Mouse (Mus musculus): ENCODE data around the gene Faap100. TPM values are rescaled to one million over a fixed set of nuclear protein-coding genes. Genes with fewer than 3 reads are reported as not detected.
A peak's percentile ranks its signal among the peaks of the same experiment; 100 is the strongest.
"Not testable (repeated sequence)": the region's sequence is repeated elsewhere in the genome, so short reads cannot be mapped to it uniquely, and the experiment has no call there.

Faap100 gene
- 10 to 100 TPM; 59.2 to 64.4 TPM for total RNA-seq (2021)

GRCm38 (mm10) chr11:120378611-120379540 is at the start of gene Faap100:
Gene Faap100 (minus strand): TSS chr11:120378764.
- intact Hi-C loops (cut with DNase I) = loop anchor here (10.0 kb wide), 1 partner anchor 264 kb away; no protein-coding TSS in a partner anchor

GRCm38 (mm10) chr11:120426727-120427126 is 48.2 kb upstream of the Faap100 start:
- intact Hi-C loops (cut with DNase I) = no loop called here
- no peak for DNase-seq (ENCODE audit: extremely low spot score in 1 of 2, low spot score in 2 of 2)

More at GRCm38 (mm10) chr11:120378611-120379540, at the start of gene Faap100:
- peak; percentile 85 to 94 for DNase-seq (ENCODE audit: extremely low spot score in 1 of 2, low spot score in 2 of 2)

GRCm38 (mm10) chr11:120423569-120424295 is 45.2 kb upstream of the Faap100 start:
- intact Hi-C loops (cut with DNase I) = no loop called here
- DNase-seq (ENCODE audit: extremely low spot score in 1 of 2, low spot score in 2 of 2) = peak; percentile 20 to 52

- DNase-seq (ENCODE audit: extremely low spot score in 1 of 2, low spot score in 2 of 2) = no peak
- intact Hi-C loops (cut with DNase I) = no loop called here
These were observed 44.3 kb upstream of the Faap100 start for GRCm38 (mm10) chr11:120422651-120423568.

GRCm38 (mm10) chr11:120418592-120418991 is 40.0 kb upstream of the Faap100 start:
- intact Hi-C loops (cut with DNase I) = no loop called here
- no peak for DNase-seq (ENCODE audit: extremely low spot score in 1 of 2, low spot score in 2 of 2)

- no peak for DNase-seq (ENCODE audit: extremely low spot score in 1 of 2, low spot score in 2 of 2)
- intact Hi-C loops (cut with DNase I) = no loop called here
These were observed 39.3 kb upstream of the Faap100 start for GRCm38 (mm10) chr11:120417852-120418251.

GRCm38 (mm10) chr11:120413621-120414020 is 35.1 kb upstream of the Faap100 start:
- DNase-seq (ENCODE audit: extremely low spot score in 1 of 2, low spot score in 2 of 2); intact Hi-C loops (cut with DNase I): not testable (repeated sequence)

- no peak for DNase-seq (ENCODE audit: extremely low spot score in 1 of 2, low spot score in 2 of 2)
These were observed 27.9 kb upstream of the Faap100 start for GRCm38 (mm10) chr11:120406445-120406844.

GRCm38 (mm10) chr11:120405867-120406266 is 27.3 kb upstream of the Faap100 start:
- no peak for DNase-seq (ENCODE audit: extremely low spot score in 1 of 2, low spot score in 2 of 2)
- intact Hi-C loops (cut with DNase I) = no loop called here

More at GRCm38 (mm10) chr11:120406445-120406844, 27.9 kb upstream of the Faap100 start:
- intact Hi-C loops (cut with DNase I) = no loop called here

- no peak for DNase-seq (ENCODE audit: extremely low spot score in 1 of 2, low spot score in 2 of 2)
- intact Hi-C loops (cut with DNase I) = no loop called here
These were observed 26.2 kb upstream of the Faap100 start for GRCm38 (mm10) chr11:120404814-120405213.

GRCm38 (mm10) chr11:120399319-120399718 is 20.8 kb upstream of the Faap100 start:
- intact Hi-C loops (cut with DNase I) = no loop called here
- DNase-seq (ENCODE audit: extremely low spot score in 1 of 2, low spot score in 2 of 2) = no peak

- no peak for DNase-seq (ENCODE audit: extremely low spot score in 1 of 2, low spot score in 2 of 2)
- intact Hi-C loops (cut with DNase I) = no loop called here
These were observed 19.0 kb upstream of the Faap100 start for GRCm38 (mm10) chr11:120397602-120398001.

GRCm38 (mm10) chr11:120395661-120396060 is 17.1 kb upstream of the Faap100 start:
- DNase-seq (ENCODE audit: extremely low spot score in 1 of 2, low spot score in 2 of 2) = no peak
- intact Hi-C loops (cut with DNase I) = no loop called here

- intact Hi-C loops (cut with DNase I) = no loop called here
- DNase-seq (ENCODE audit: extremely low spot score in 1 of 2, low spot score in 2 of 2) = no peak
These were observed 10.0 kb upstream of the Faap100 start for GRCm38 (mm10) chr11:120388580-120388979.

- intact Hi-C loops (cut with DNase I) = no loop called here
- no peak for DNase-seq (ENCODE audit: extremely low spot score in 1 of 2, low spot score in 2 of 2)
These were observed 8.6 kb upstream of the Faap100 start for GRCm38 (mm10) chr11:120387157-120387556.

- DNase-seq (ENCODE audit: extremely low spot score in 1 of 2, low spot score in 2 of 2) = no peak
- intact Hi-C loops (cut with DNase I) = no loop called here
These were observed 8.1 kb upstream of the Faap100 start for GRCm38 (mm10) chr11:120386632-120387031.

GRCm38 (mm10) chr11:120382509-120382908 is 3.9 kb upstream of the Faap100 start:
- intact Hi-C loops (cut with DNase I) = no loop called here
- peak in 1 of 2 experiments; percentile 26 for DNase-seq (ENCODE audit: extremely low spot score in 1 of 2, low spot score in 2 of 2)

- intact Hi-C loops (cut with DNase I) = no loop called here
- no peak for DNase-seq (ENCODE audit: extremely low spot score in 1 of 2, low spot score in 2 of 2)
These were observed 2.6 kb upstream of the Faap100 start for GRCm38 (mm10) chr11:120381157-120381556.

GRCm38 (mm10) chr11:120380271-120380670 is 1.7 kb upstream of the Faap100 start:
- intact Hi-C loops (cut with DNase I) = no loop called here
- DNase-seq (ENCODE audit: extremely low spot score in 1 of 2, low spot score in 2 of 2) = no peak
